Mouse (Mus musculus) spleen, adult 2 months (tissue): ENCODE data around the gene Tdrd9. TPM values are rescaled to one million over a fixed set of nuclear protein-coding genes. Genes with fewer than 3 reads are reported as not detected.

Source experiments
- DNase-seq, 2 experiments: peaks; one replicate each; pipeline versions ENCODE4 v3.0.0 to v3.0.0-alpha.2; 2012 to 2021; ENCODE audit warnings: low spot score in 2 of 2, low read depth in 1 of 2
- H3K27ac ChIP-seq: fragments of 200-500 bp; 2 replicates; pipeline ENCODE4 v1.5.1; 2012; ENCODE audit warnings: low read length, inconsistent platforms; ENCODE audit not compliant: insufficient read depth
- H3K27me3 ChIP-seq: fragments of 200-500 bp; 2 replicates; pipeline ENCODE4 v1.6.1; 2012; ENCODE audit warnings: mild to moderate bottlenecking, moderate library complexity, low read length, inconsistent platforms; ENCODE audit not compliant: control insufficient read depth, insufficient read depth
- H3K36me3 ChIP-seq: fragments of 200-500 bp; 2 replicates; pipeline ENCODE4 v1.6.1; 2012; ENCODE audit warnings: mild to moderate bottlenecking, low read length, inconsistent platforms; ENCODE audit not compliant: control insufficient read depth, insufficient read depth
- H3K4me1 ChIP-seq: fragments of 200-500 bp; 2 replicates; pipeline ENCODE4 v1.6.1; 2011; ENCODE audit warnings: inconsistent platforms; ENCODE audit not compliant: control insufficient read depth, insufficient read depth, insufficient read length
- H3K4me3 ChIP-seq: fragments of 200-500 bp; 2 replicates; pipeline ENCODE4 v1.5.1; 2011; ENCODE audit warnings: mild to moderate bottlenecking, inconsistent platforms; ENCODE audit not compliant: insufficient read depth, insufficient read length; ENCODE audit errors: extremely low read depth
- CTCF ChIP-seq: fragments of 200-500 bp; IDR thresholded peaks from 2 replicates; pipeline ENCODE4 v1.5.1; 2011; ENCODE audit warnings: mild to moderate bottlenecking, inconsistent platforms; ENCODE audit not compliant: insufficient read depth, insufficient read length, insufficient replicate concordance; ENCODE audit errors: extremely low read depth
- POLR2A ChIP-seq: fragments of 200-500 bp; IDR thresholded peaks from 2 replicates; pipeline ENCODE4 v1.6.1; 2011; ENCODE audit warnings: low read depth, low read length, inconsistent platforms
- WGBS: fragments of 180-500 bp; shearing (Covaris S2); methylation state at CpG from one replicate; pipeline ENCODE4 v1.1.7; 2018; 5-methylcytosine and 5-hydroxymethylcytosine counted together
- polyA plus RNA-seq: library from polyadenylated mRNA; depleted of rRNA; stranded (reverse); fragments of >200 nt; gene quantifications from 2 replicates; pipeline ENCODE4 v1.2.3, GENCODE M21; 2012

Tdrd9 gene
- polyA plus RNA-seq, 1 experiment, result not detected

- no peak overlapping the region for H3K4me3 ChIP-seq
- H3K27me3 ChIP-seq, result no peaks in the 10 kb centered on the region
- H3K27ac ChIP-seq, result no peak overlapping the region
- 55% methylated on average over 2 of the region's 2 CpGs for WGBS
- H3K36me3 ChIP-seq, result no peaks in the 10 kb centered on the region
- DNase-seq, result no peak
- no peak for TF ChIP-seq CTCF
- TF ChIP-seq POLR2A, result no peak
- H3K4me1 ChIP-seq, result no peaks in the 10 kb centered on the region
Measured at GRCm38 (mm10) chr12:111983165-111983564, 11.8 kb downstream of the Tdrd9 start.

DNA sequence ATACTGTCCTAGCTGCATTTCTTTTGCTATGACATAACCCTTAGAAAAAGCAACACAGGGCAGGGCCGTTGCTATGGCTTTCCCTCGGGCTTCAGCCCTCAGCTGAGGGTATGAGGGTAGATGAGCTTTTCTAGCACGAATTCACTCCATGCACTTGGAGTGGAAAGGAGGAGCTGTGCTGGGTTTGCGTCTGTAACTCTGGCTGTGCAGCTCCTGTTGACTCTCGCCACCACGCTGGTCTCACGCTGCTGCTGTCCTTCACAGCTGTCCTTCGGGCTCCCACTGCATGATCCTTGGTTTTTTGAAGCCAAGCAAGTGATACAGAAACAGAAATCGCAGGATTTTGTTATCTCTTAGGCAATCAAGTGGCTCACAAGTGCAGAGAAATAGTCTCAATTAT, 15.4 kb downstream of the Tdrd9 start:
- WGBS, result 66% methylated on average over 9 of the region's 9 CpGs

DNA sequence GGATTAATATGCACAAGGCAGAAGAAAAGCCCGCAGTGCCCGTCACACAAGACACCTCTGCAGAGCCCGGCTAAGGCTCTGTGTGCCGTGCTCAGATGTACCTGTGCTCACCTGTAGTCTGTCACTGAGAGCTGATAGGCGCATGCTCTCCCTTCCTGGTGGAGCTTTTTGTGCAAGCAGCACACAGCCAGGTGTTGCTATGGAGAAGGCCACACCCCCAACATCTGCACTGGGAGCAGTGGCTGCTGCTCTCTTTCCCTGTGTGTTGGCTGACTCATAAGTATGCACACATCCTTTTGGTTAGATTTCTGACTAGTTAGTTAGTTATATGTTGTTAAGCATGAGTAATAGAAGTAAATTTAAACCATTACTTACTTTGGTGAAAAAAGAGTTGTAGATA, 21.3 kb downstream of the Tdrd9 start:
- no peaks in the 10 kb centered on the region; the same call in 1 of the 2 replicates for H3K4me1 ChIP-seq
- DNase-seq, result no peak

More for the DNA sequence above, 15.4 kb downstream of the Tdrd9 start:
- H3K36me3 ChIP-seq, result no peaks in the 10 kb centered on the region
- H3K4me3 ChIP-seq, result no peak overlapping the region
- DNase-seq, result no peak
- no peak overlapping the region for H3K27ac ChIP-seq
- no peak for TF ChIP-seq CTCF
- TF ChIP-seq POLR2A, result no peak
- no peaks in the 10 kb centered on the region for H3K4me1 ChIP-seq
- no peaks in the 10 kb centered on the region for H3K27me3 ChIP-seq

GRCm38 (mm10) chr12:111995161-111995560, 23.8 kb downstream of the Tdrd9 start:
- no peak for DNase-seq
- no peaks in the 10 kb centered on the region for H3K27me3 ChIP-seq

More for the DNA sequence above, 21.3 kb downstream of the Tdrd9 start:
- no peaks in the 10 kb centered on the region for H3K27me3 ChIP-seq
- no peak overlapping the region for H3K4me3 ChIP-seq
- no peak for TF ChIP-seq POLR2A
- H3K36me3 ChIP-seq, result no peaks in the 10 kb centered on the region
- whole genome bisulfite sequencing, result 89% methylated on average over 5 of the region's 5 CpGs
- no peak overlapping the region for H3K27ac ChIP-seq

GRCm38 (mm10) chr12:111999735-112000134, 28.4 kb downstream of the Tdrd9 start:
- H3K4me1 ChIP-seq, result no peaks in the 10 kb centered on the region; the same call in 1 of the 2 replicates
- H3K27ac ChIP-seq, result no peak overlapping the region
- no peaks in the 10 kb centered on the region for H3K27me3 ChIP-seq
- TF ChIP-seq POLR2A (no peak), CTCF (no peak)
- 91% methylated on average over 7 of the region's 7 CpGs for WGBS
- no peaks in the 10 kb centered on the region for H3K36me3 ChIP-seq
- H3K4me3 ChIP-seq, result no peak overlapping the region
- DNase-seq, result no peak

More at GRCm38 (mm10) chr12:111995161-111995560, 23.8 kb downstream of the Tdrd9 start:
- no peaks in the 10 kb centered on the region for H3K36me3 ChIP-seq
- TF ChIP-seq POLR2A, result no peak
- TF ChIP-seq CTCF, result no peak
- H3K4me3 ChIP-seq, result no peak overlapping the region
- H3K27ac ChIP-seq, result no peak overlapping the region
- H3K4me1 ChIP-seq, result no peaks in the 10 kb centered on the region; the same call in 1 of the 2 replicates
- WGBS, result 75% methylated on average over 2 of the region's 2 CpGs

- Histone ChIP-seq H3K4me1 (no peaks in the 10 kb centered on the region), H3K27me3 (no peaks in the 10 kb centered on the region), H3K36me3 (no peaks in the 10 kb centered on the region), H3K27ac (no peak overlapping the region), H3K4me3 (no peak overlapping the region)
- no peak for TF ChIP-seq POLR2A
- peak; percentile 17; the same call in 1 of the 2 replicates for TF ChIP-seq CTCF
- peak; percentile 3 to 30 for DNase-seq
- 31% methylated on average over 8 of the region's 8 CpGs for WGBS
Measured at GRCm38 (mm10) chr12:112001223-112001622, 29.9 kb downstream of the Tdrd9 start.

DNA sequence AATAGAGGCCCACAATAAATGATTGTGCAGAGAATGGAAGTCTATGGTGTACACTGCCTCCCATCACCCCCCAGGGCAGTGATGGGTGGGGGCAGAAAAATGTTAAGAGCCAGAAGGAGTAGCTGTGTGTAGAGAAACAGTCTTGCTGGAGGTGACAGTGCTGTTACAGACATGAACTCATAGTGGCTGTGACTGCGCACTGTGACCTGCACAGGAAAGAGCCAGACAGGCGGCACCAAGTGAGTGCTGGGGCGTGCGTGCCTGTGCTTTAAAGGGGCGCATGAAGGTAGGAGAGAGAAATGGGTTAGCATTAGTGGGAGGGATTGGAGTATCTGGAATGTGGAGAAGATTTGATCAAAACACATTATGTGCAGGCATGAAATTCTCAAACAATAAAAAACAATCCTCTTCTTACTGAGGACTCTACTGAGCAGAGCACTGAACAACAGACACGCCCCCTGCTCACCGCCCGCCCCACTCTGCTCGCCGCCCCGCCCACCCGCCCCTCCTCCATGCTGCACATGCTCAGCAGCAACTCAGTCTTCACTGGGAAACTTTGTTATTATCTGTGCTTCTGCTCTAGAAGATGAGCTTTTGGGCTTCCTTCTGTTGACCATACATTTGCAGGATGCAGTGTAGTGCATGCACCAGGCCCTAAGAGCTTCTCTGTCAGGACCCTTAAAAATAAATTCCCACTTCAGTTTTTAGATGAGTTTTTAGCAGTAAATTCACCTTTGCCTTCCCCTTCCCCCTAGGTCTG, 41.3 kb downstream of the Tdrd9 start:
- DNase-seq, result no peak
- no peak for TF ChIP-seq CTCF
- TF ChIP-seq POLR2A, result no peak
- Histone ChIP-seq H3K27ac (no peak overlapping the region), H3K4me1 (no peaks in the 10 kb centered on the region), H3K36me3 (no peaks in the 10 kb centered on the region), H3K27me3 (no peaks in the 10 kb centered on the region), H3K4me3 (no peak overlapping the region)
- 68% methylated on average over 12 of the region's 12 CpGs for WGBS
